Mouse (Mus musculus): ENCODE data around the gene Kdm1b. TPM values are rescaled to one million over a fixed set of nuclear protein-coding genes. Genes with fewer than 3 reads are reported as not detected.
A peak's percentile ranks its signal among the peaks of the same experiment; 100 is the strongest.

Kdm1b gene
- 7.6 and 8.2 TPM in 2 replicates for polyA plus RNA-seq (2012; rRNA removed)

- H3K4me3 ChIP-seq (replicated peaks; ENCODE audit: insufficient read depth, low read depth, low read length): peak within 1 kb of the TSS; percentile 83
- DNase-seq: peak; percentile 98 to 99
- H3K4me1 ChIP-seq (ENCODE audit: control insufficient read depth, insufficient read depth, low read length): peaks cover 8% of the 10 kb centered on the region; the same call in 1 of the 2 replicates
- TF ChIP-seq POLR2A (IDR thresholded peaks at IDR 0.05; ENCODE audit: borderline replicate concordance, insufficient read depth, low read length) (peak; percentile 63), CTCF (IDR thresholded peaks at IDR 0.05; ENCODE audit: borderline replicate concordance, insufficient read depth, low read depth, low read length) (no peak)
- no peak within 1 kb of the TSS for H3K27ac ChIP-seq (ENCODE audit: insufficient read depth, low read length)
- no peaks in the 10 kb centered on the region for H3K27me3 ChIP-seq (ENCODE audit: control insufficient read depth, insufficient read depth, low read length)
- under 1% methylated on average over 48 of the region's 48 CpGs for WGBS
Measured at GRCm38 (mm10) chr13:47043030-47043680, at the start of gene Kdm1b. TSS of gene Kdm1b (plus strand) at chr13:47043499.

DNA sequence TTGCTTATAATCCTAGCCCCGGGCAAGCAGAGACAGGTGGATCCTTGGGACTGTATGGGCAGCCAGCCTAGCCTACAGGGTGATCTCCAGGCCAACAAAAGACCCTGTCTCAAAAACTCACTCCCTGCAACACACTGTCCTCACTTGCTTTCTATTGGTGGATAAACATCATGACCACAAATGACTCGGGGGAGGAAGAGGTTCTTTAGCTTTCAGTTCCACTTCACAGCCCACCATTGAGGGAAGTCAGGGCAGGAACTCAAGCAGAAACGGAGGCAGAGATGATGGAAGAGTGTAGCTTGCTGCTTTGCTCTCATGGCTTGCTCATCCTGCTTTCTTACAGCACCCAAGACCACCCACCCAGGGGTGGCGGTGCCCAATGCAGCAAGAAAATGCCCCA is 45.9 kb upstream of the Kdm1b start:
- no peak for DNase-seq
- Histone ChIP-seq H3K4me1 (ENCODE audit: control insufficient read depth, insufficient read depth, low read length) (peaks cover 9% of the 10 kb centered on the region), H3K27me3 (ENCODE audit: control insufficient read depth, insufficient read depth, low read length) (no peaks in the 10 kb centered on the region), H3K4me3 (replicated peaks; ENCODE audit: insufficient read depth, low read depth, low read length) (no peak overlapping the region), H3K27ac (ENCODE audit: insufficient read depth, low read length) (no peak overlapping the region)
- TF ChIP-seq POLR2A (IDR thresholded peaks at IDR 0.05; ENCODE audit: borderline replicate concordance, insufficient read depth, low read length): no peak
- WGBS: 62% methylated on average over 4 of the region's 4 CpGs

GRCm38 (mm10) chr13:46999498-46999897 is 43.8 kb upstream of the Kdm1b start:
- Histone ChIP-seq H3K27me3 (ENCODE audit: control insufficient read depth, insufficient read depth, low read length) (no peaks in the 10 kb centered on the region), H3K27ac (ENCODE audit: insufficient read depth, low read length) (no peak overlapping the region), H3K4me3 (replicated peaks; ENCODE audit: insufficient read depth, low read depth, low read length) (no peak overlapping the region), H3K4me1 (ENCODE audit: control insufficient read depth, insufficient read depth, low read length) (no peaks in the 10 kb centered on the region)
- WGBS: 57% methylated on average over 5 of the region's 5 CpGs
- TF ChIP-seq POLR2A (IDR thresholded peaks at IDR 0.05; ENCODE audit: borderline replicate concordance, insufficient read depth, low read length): no peak
- no peak for TF ChIP-seq CTCF (IDR thresholded peaks at IDR 0.05; ENCODE audit: borderline replicate concordance, insufficient read depth, low read depth, low read length)
- no peak for DNase-seq

DNA sequence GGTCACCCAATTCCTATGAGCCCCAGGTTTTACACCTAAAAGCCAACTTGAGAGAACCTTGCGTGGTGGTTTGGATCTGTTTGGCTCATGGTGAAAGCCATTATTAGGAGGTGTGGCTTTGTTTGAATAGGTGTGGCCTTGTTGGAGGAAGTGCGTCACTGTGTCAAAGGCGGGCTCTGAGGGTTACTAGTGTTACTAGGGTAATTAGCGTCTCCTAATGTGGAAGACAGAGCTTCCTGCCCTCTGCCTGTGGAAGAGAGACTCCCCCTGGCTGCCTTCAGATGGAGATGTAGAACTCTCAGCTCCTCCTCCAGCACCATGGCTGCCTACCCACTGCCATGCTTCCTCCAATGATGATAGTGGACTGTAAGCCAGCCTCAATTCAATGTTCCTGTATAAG is 41.7 kb upstream of the Kdm1b start:
- no peaks in the 10 kb centered on the region for H3K4me1 ChIP-seq (ENCODE audit: control insufficient read depth, insufficient read depth, low read length)
- H3K27me3 ChIP-seq (ENCODE audit: control insufficient read depth, insufficient read depth, low read length): no peaks in the 10 kb centered on the region
- no peak overlapping the region for H3K4me3 ChIP-seq (replicated peaks; ENCODE audit: insufficient read depth, low read depth, low read length)
- TF ChIP-seq POLR2A (IDR thresholded peaks at IDR 0.05; ENCODE audit: borderline replicate concordance, insufficient read depth, low read length) (no peak), CTCF (IDR thresholded peaks at IDR 0.05; ENCODE audit: borderline replicate concordance, insufficient read depth, low read depth, low read length) (no peak)
- DNase-seq: no peak
- H3K27ac ChIP-seq (ENCODE audit: insufficient read depth, low read length): no peak overlapping the region
- 95% methylated on average over 4 of the region's 4 CpGs for WGBS

GRCm38 (mm10) chr13:47013740-47014139 is 29.6 kb upstream of the Kdm1b start:
- H3K4me1 ChIP-seq (ENCODE audit: control insufficient read depth, insufficient read depth, low read length): no peaks in the 10 kb centered on the region
- no peaks in the 10 kb centered on the region for H3K27me3 ChIP-seq (ENCODE audit: control insufficient read depth, insufficient read depth, low read length)
- 82% methylated on average over 10 of the region's 10 CpGs for WGBS
- no peak overlapping the region for H3K27ac ChIP-seq (ENCODE audit: insufficient read depth, low read length)
- DNase-seq: peak in 1 of 2 experiments; percentile 18
- no peak overlapping the region for H3K4me3 ChIP-seq (replicated peaks; ENCODE audit: insufficient read depth, low read depth, low read length)
- no peak for TF ChIP-seq CTCF (IDR thresholded peaks at IDR 0.05; ENCODE audit: borderline replicate concordance, insufficient read depth, low read depth, low read length)
- no peak for TF ChIP-seq POLR2A (IDR thresholded peaks at IDR 0.05; ENCODE audit: borderline replicate concordance, insufficient read depth, low read length)

GRCm38 (mm10) chr13:47014334-47015194 is 28.7 kb upstream of the Kdm1b start, which contains the start of gene Nhlrc1:
TSS of gene Nhlrc1 (minus strand) at chr13:47014850.
- WGBS: 2% methylated on average over 66 of the region's 73 CpGs
- Histone ChIP-seq H3K4me1 (ENCODE audit: control insufficient read depth, insufficient read depth, low read length) (no peaks in the 10 kb centered on the region), H3K4me3 (replicated peaks; ENCODE audit: insufficient read depth, low read depth, low read length) (peak within 1 kb of the TSS; percentile 70), H3K27me3 (ENCODE audit: control insufficient read depth, insufficient read depth, low read length) (no peaks in the 10 kb centered on the region), H3K27ac (ENCODE audit: insufficient read depth, low read length) (no peak within 1 kb of the TSS)
- TF ChIP-seq CTCF (IDR thresholded peaks at IDR 0.05; ENCODE audit: borderline replicate concordance, insufficient read depth, low read depth, low read length): peak; percentile 94
- peak; percentile 85 for TF ChIP-seq POLR2A (IDR thresholded peaks at IDR 0.05; ENCODE audit: borderline replicate concordance, insufficient read depth, low read length)
- peak; percentile 85 to 88 for DNase-seq

DNA sequence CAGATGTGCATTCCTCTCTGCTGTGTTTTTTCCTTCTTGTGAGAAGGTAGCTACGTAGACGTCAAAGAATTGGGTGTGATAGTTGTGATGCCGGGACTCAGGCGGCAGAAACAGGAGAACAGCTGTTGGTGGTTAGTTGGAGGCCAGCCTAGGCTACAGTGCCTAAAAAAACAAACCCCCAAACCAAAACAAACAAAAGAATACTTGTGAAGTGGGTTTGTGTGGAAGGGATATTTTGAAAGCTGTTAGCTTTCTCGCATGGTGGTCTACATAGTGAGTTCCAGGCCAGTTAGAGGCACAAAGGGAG is 28.2 kb upstream of the Kdm1b start:
- WGBS: 53% methylated on average over 5 of the region's 5 CpGs
- no peaks in the 10 kb centered on the region for H3K4me1 ChIP-seq (ENCODE audit: control insufficient read depth, insufficient read depth, low read length)
- H3K27ac ChIP-seq (ENCODE audit: insufficient read depth, low read length): no peak overlapping the region

GRCm38 (mm10) chr13:47017259-47017658 is 26.0 kb upstream of the Kdm1b start:
- DNase-seq: peak; percentile 59 to 64
- WGBS: 40% methylated on average over 5 of the region's 5 CpGs
- H3K27ac ChIP-seq (ENCODE audit: insufficient read depth, low read length): no peak overlapping the region
- TF ChIP-seq POLR2A (IDR thresholded peaks at IDR 0.05; ENCODE audit: borderline replicate concordance, insufficient read depth, low read length) (no peak), CTCF (IDR thresholded peaks at IDR 0.05; ENCODE audit: borderline replicate concordance, insufficient read depth, low read depth, low read length) (peak; percentile 91)
- H3K27me3 ChIP-seq (ENCODE audit: control insufficient read depth, insufficient read depth, low read length): no peaks in the 10 kb centered on the region
- no peaks in the 10 kb centered on the region for H3K4me1 ChIP-seq (ENCODE audit: control insufficient read depth, insufficient read depth, low read length)
- no peak overlapping the region for H3K4me3 ChIP-seq (replicated peaks; ENCODE audit: insufficient read depth, low read depth, low read length)

More for the DNA sequence above, 28.2 kb upstream of the Kdm1b start:
- no peak for TF ChIP-seq CTCF (IDR thresholded peaks at IDR 0.05; ENCODE audit: borderline replicate concordance, insufficient read depth, low read depth, low read length)
- no peak for TF ChIP-seq POLR2A (IDR thresholded peaks at IDR 0.05; ENCODE audit: borderline replicate concordance, insufficient read depth, low read length)
- H3K27me3 ChIP-seq (ENCODE audit: control insufficient read depth, insufficient read depth, low read length): no peaks in the 10 kb centered on the region
- peak overlapping the region; percentile 70 for H3K4me3 ChIP-seq (replicated peaks; ENCODE audit: insufficient read depth, low read depth, low read length)
- no peak for DNase-seq
